Mouse (Mus musculus) liver, embryonic 14.5 days (tissue): ENCODE results near the gene Frmd4a. TPM values are rescaled to one million over a fixed set of nuclear protein-coding genes. Genes with fewer than 3 reads are reported as not detected.
A peak's percentile ranks its signal among the peaks of the same experiment; 100 is the strongest.

Experiments used
- ATAC-seq: fragments of 200-750 bp; cut with Nextera tagmentation; 2 replicates; pipeline ENCODE4 v1.8.0; 2017; ENCODE audit warnings: moderate number of reproducible peaks, mild to moderate bottlenecking, moderate library complexity; ENCODE audit not compliant: insufficient read depth
- DNase-seq, 3 experiments: peaks; one replicate each; pipeline ENCODE4 v3.0.0-alpha.2; 2012 to 2013; ENCODE audit warnings: low read depth in 3 of 3, low spot score in 3 of 3
- H3K27ac ChIP-seq: fragments of 300-500 bp; sonication (generic); 2 replicates; pipeline ENCODE4 v1.5.1; 2014; ENCODE audit warnings: moderate library complexity, mild to moderate bottlenecking, control low read depth, inconsistent platforms
- H3K27me3 ChIP-seq: fragments of 300-500 bp; sonication (generic); 2 replicates; pipeline ENCODE4 v1.6.1; 2014; ENCODE audit warnings: mild to moderate bottlenecking, low read length, moderate library complexity; ENCODE audit not compliant: control insufficient read depth, insufficient read depth
- H3K36me3 ChIP-seq: fragments of 300-500 bp; sonication (generic); replicated peaks from 2 replicates; pipeline ENCODE4 v1.6.1; 2014; ENCODE audit warnings: low read depth; ENCODE audit not compliant: control insufficient read depth, insufficient read depth
- H3K4me1 ChIP-seq, 2 experiments: fragments of 200-500 bp in 1 of 2; fragments of 300-500 bp in 1 of 2; sonication (generic) in 1 of 2; replicated peaks; 2 replicates each; pipeline ENCODE4 v1.6.1; 2012 to 2014; ENCODE audit warnings: antibody characterized with exemption in 1 of 2, inconsistent platforms in 1 of 2, low read length in 1 of 2; ENCODE audit not compliant: control insufficient read depth in 2 of 2, insufficient read depth in 2 of 2
- H3K4me2 ChIP-seq: fragments of 300-500 bp; sonication (generic); 2 replicates; pipeline ENCODE4 v1.6.1; 2014; ENCODE audit warnings: low read depth, mild to moderate bottlenecking, control low read depth, moderate library complexity
- H3K4me3 ChIP-seq, 2 experiments: fragments of 200-500 bp in 1 of 2; fragments of 300-500 bp in 1 of 2; sonication (generic) in 1 of 2; 2 replicates each; pipeline ENCODE4 v1.5.1; 2012 to 2014; ENCODE audit warnings: low read depth in 2 of 2, low read length in 2 of 2, mild to moderate bottlenecking in 2 of 2, control low read depth in 1 of 2, inconsistent platforms in 1 of 2, moderate library complexity in 1 of 2; ENCODE audit not compliant: insufficient read depth in 1 of 2
- H3K9ac ChIP-seq: fragments of 300-500 bp; sonication (generic); replicated peaks from 2 replicates; pipeline ENCODE4 v1.6.1; 2014; ENCODE audit warnings: mild to moderate bottlenecking, control low read depth, moderate library complexity
- H3K9me3 ChIP-seq: fragments of 300-500 bp; sonication (generic); 2 replicates; pipeline ENCODE4 v1.6.1; 2016; ENCODE audit warnings: low read length, mixed read lengths; ENCODE audit not compliant: control insufficient read depth
- CTCF ChIP-seq: IDR thresholded peaks from 2 replicates; pipeline ENCODE4 v1.5.1; 2016; ENCODE audit warnings: antibody characterized with exemption, low read depth, control low read depth
- EP300 ChIP-seq: IDR thresholded peaks from 2 replicates; pipeline ENCODE4 v1.6.1; 2016; ENCODE audit warnings: antibody characterized with exemption, low read depth
- WGBS: fragments of 180-500 bp; shearing (Covaris S2); extraction: QIAGEN DNeasy Blood & Tissue Kit; methylation state at CpG from one replicate; pipeline ENCODE4 v1.1.7; 2014; ENCODE audit not compliant: insufficient replicate concordance; 5-methylcytosine and 5-hydroxymethylcytosine counted together
- polyA plus RNA-seq, 2 experiments: library from polyadenylated mRNA; depleted of rRNA in 1 of 2; stranded (reverse) in 1 of 2; unstranded in 1 of 2; fragments of >200 nt; fragmentation: Nextera tagmentation in 1 of 2; extraction: Ambion mirVana in 1 of 2; gene quantifications; 2 replicates each; pipeline versions ENCODE4 v1.2.1 to v1.2.3; 2012 to 2014

Gene Frmd4a
- polyA plus RNA-seq, 2 experiments = 11.0 to 11.2 TPM

GRCm38 (mm10) chr2:4441840-4442239 lies 424.3 kb downstream of the Frmd4a start:
- DNase-seq (no peak), ATAC-seq (no peak)
- Histone ChIP-seq H3K4me1 (no peaks in the 10 kb centered on the region), H3K9ac (no peak overlapping the region), H3K9me3 (no peaks in the 10 kb centered on the region), H3K36me3 (no peaks in the 10 kb centered on the region), H3K4me3 (no peak overlapping the region), H3K4me2 (no peak overlapping the region), H3K27me3 (no peaks in the 10 kb centered on the region), H3K27ac (no peak overlapping the region)
- no peak for TF ChIP-seq EP300
- TF ChIP-seq CTCF = no peak
- WGBS = 75% methylated on average over 4 of the region's 4 CpGs

GRCm38 (mm10) chr2:4444740-4445139 lies 427.2 kb downstream of the Frmd4a start:
- H3K27me3 ChIP-seq = no peaks in the 10 kb centered on the region
- DNase-seq = no peak
- no peak for ATAC-seq
- no peak overlapping the region for H3K4me2 ChIP-seq
- H3K9me3 ChIP-seq = no peaks in the 10 kb centered on the region
- no peak for TF ChIP-seq EP300
- TF ChIP-seq CTCF = no peak
- no peak overlapping the region for H3K9ac ChIP-seq
- no peaks in the 10 kb centered on the region for H3K36me3 ChIP-seq
- H3K4me1 ChIP-seq = no peaks in the 10 kb centered on the region
- 72% methylated on average over 3 of the region's 3 CpGs for WGBS
- H3K27ac ChIP-seq = no peak overlapping the region
- H3K4me3 ChIP-seq = no peak overlapping the region

- DNase-seq (no peak), ATAC-seq (no peak)
- 68% methylated on average over 10 of the region's 10 CpGs for WGBS
Measured at GRCm38 (mm10) chr2:4445629-4446400, 428.3 kb downstream of the Frmd4a start.

GRCm38 (mm10) chr2:4449860-4450480 lies 432.5 kb downstream of the Frmd4a start:
- WGBS = 58% methylated on average over 12 of the region's 12 CpGs
- no peaks in the 10 kb centered on the region for H3K9me3 ChIP-seq
- ATAC-seq (no peak), DNase-seq (no peak)
- no peaks in the 10 kb centered on the region for H3K4me1 ChIP-seq
- no peaks in the 10 kb centered on the region for H3K27me3 ChIP-seq
- H3K27ac ChIP-seq = no peak overlapping the region
- H3K4me3 ChIP-seq = no peak overlapping the region
- no peaks in the 10 kb centered on the region for H3K36me3 ChIP-seq
- H3K4me2 ChIP-seq = no peak overlapping the region
- TF ChIP-seq EP300 (no peak), CTCF (no peak)
- H3K9ac ChIP-seq = no peak overlapping the region

More at GRCm38 (mm10) chr2:4445629-4446400, 428.3 kb downstream of the Frmd4a start:
- Histone ChIP-seq H3K4me2 (no peak overlapping the region), H3K4me1 (no peaks in the 10 kb centered on the region), H3K27me3 (no peaks in the 10 kb centered on the region), H3K4me3 (no peak overlapping the region), H3K27ac (no peak overlapping the region), H3K9ac (no peak overlapping the region), H3K9me3 (no peaks in the 10 kb centered on the region), H3K36me3 (no peaks in the 10 kb centered on the region)
- no peak for TF ChIP-seq EP300
- no peak for TF ChIP-seq CTCF

- no peaks in the 10 kb centered on the region for H3K9me3 ChIP-seq
- no peaks in the 10 kb centered on the region for H3K27me3 ChIP-seq
- H3K4me3 ChIP-seq = no peak overlapping the region
- H3K9ac ChIP-seq = no peak overlapping the region
- no peaks in the 10 kb centered on the region for H3K4me1 ChIP-seq
- H3K36me3 ChIP-seq = no peaks in the 10 kb centered on the region
- DNase-seq (peak in 1 of 3 experiments; percentile 9), ATAC-seq (0 out of 2 replicates have a peak, but pooled peaks have one; percentile 26)
- H3K4me2 ChIP-seq = no peak overlapping the region
- no peak for TF ChIP-seq CTCF
- TF ChIP-seq EP300 = no peak
- WGBS = 38% methylated on average over 12 of the region's 12 CpGs
- H3K27ac ChIP-seq = no peak overlapping the region
Measured at GRCm38 (mm10) chr2:4452590-4453400, 435.3 kb downstream of the Frmd4a start.
